Mouse (Mus musculus): Measurements from ENCODE around the gene Gm10097.

Gene Gm10097

DNA sequence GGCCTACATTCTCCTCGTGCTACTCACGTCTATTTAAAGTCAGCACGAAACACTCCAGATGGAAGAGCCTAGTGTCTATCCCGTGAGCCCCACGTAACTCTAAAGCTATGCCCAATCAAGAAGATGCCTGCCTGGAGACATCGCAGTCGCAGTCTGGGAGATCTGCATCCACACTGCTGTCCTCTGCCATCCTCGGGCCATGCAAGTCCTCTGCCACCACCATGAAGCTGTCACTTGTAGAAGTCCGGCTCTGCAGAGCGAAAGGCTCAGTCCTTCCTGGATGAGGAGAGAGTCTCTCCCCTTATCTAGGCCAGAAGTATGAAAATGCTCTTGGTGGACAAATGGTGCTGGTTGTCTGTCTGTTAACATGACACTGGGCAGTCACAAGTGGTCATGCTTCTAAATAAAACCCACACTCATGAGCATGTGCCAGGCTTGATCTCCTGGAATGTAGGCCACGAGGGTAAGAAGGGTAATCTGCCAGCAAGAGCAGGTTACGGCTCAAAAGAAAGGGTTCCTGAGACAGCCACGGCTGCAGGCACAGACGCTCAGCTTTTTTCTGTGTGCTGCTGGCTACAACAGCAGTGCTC is at the start of gene Gm10097:
Gene Gm10097 (plus strand): TSS at position 517 of the 590 bp plus-strand sequence.
- no peak for DNase-seq (ENCODE audit: low read depth, low spot score)

DNA sequence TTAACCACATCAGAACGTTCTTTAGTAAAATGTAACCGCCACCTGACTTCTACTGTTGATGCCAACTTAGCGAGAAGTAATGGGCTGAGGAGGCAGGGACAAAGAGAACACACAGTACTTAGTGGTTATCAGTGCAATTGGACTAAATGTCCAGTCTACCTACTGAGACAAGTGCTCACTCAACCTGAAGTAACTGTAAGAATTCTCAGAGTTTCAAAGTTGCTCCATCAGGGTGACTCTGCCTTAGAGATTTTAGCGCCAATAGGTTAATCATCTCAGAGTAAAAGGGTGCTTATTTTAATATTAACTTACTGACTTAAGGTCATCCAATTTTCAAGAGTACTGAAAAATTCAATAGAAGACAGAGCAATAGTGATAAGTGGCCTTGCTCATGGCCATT is 43.1 kb upstream of the Gm10097 start:
- DNase-seq (ENCODE audit: low read depth, low spot score), result no peak

DNA sequence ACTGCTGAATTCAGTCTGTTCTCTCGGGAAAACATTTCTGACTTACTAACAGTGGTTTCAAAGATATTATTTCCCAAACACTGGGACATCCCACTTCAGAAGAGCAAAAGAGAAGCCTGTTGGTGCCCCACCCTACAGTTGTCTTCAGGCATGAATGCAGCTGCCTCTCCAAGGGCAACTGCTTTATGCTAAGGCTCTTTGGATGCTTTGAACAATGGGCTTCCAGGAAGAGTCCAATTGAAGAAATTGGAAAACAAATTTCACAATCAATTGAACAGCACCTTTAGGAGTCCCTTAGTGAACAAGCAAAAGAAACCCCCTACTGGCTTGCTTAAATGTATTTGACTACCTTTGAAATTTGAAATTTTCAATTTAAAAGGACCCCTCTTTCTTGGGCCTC is 41.8 kb upstream of the Gm10097 start:
- no peak for DNase-seq (ENCODE audit: low read depth, low spot score)

DNA sequence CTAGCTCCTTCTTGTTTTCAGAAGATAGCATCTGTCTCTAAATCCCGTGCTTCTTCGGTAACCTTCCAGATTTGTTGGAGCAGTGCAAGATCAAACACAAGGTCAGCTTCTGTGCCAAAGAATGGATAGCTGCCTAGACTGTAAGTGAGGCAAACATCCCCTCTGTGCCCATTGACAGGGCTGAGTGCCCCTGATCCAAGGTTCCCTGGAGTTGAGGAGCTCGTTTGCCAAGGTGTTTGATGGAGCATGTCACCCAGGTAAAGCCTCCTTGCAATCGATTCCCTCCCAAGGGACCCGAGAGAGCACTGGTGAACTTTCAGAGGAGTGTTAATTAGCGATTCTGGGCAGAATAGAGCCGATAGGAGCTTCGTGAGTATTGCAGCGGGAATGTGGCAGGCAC is 40.7 kb upstream of the Gm10097 start:
- no peak for DNase-seq (ENCODE audit: low read depth, low spot score)

DNA sequence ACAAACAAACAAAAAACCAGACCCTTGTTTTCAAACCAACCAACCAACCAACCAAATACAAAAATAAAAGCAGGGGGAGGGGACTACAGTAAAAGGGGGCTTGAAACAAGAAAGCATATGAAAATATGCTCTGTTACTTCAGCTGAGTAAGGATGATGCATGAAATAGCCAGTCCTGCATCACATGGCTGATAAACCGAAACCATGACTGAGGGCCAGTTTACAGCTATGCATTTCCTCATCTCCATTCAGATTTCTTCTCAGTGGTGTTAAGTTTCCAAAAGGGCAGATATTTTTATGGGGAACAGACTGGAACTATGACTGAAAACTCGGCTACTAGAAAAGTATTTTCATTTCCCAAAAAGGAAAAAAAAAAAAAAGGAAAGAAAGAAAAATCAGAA is 39.8 kb upstream of the Gm10097 start:
- DNase-seq (ENCODE audit: low read depth, low spot score), result no peak

DNA sequence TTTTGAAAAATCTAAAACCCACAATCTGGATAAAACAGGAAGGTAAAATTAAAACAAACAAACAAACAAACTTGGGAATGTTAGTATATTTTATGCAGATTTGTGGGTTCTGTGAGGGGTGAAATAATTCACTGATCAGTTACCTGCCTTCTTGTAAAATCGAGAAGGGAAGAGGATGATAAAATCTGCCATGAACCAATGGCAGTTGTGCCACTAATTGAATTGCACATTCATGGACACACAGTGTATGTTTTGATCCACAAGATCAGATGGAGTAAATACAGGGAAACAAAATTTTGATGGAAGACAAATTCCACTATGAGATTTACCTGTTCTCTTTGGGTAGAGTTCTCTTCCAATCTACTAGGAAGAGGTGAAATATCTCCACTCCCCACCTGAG is 39.1 kb upstream of the Gm10097 start:
- DNase-seq (ENCODE audit: low read depth, low spot score), result no peak

DNA sequence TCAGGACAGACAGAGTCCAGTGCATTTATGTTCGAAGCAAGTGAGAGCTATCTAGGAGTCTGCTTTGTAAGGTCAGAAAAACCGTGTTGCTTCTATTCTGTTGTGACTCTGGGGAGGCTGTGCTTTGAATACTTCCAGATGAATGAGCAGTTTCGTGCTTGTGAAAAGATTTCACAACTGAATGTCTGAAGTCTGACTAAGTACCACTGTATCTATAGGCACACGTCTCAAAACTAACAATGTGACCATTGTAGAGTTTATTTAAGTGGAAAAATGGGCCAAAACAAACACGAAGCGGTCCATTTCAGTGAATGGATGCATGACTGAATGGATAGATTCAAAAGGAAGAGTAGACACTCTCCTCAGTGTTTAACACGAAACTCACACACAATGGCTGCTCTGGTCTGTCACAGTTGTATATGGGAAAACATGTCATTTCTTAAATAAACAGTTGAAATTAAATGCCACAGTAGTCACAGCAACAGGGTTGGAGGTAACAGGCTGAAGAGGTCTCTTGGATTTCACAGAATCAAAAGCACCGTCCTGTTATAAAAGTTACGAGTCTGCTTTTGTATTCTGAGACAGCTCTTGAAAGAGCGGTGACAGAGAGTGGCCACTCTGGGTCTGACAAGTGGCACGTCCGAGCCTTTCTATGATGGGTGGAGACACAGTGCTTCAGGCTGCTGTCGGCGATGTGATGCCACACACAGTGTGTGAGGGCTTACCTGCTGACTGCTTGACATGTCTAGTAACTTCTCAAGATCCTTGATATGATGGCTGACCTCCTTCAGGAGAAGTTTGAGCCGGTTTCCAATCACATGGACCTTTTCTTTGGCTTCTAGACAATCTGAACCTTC is 36.6 kb upstream of the Gm10097 start:
- no peak for DNase-seq (ENCODE audit: low read depth, low spot score)

DNA sequence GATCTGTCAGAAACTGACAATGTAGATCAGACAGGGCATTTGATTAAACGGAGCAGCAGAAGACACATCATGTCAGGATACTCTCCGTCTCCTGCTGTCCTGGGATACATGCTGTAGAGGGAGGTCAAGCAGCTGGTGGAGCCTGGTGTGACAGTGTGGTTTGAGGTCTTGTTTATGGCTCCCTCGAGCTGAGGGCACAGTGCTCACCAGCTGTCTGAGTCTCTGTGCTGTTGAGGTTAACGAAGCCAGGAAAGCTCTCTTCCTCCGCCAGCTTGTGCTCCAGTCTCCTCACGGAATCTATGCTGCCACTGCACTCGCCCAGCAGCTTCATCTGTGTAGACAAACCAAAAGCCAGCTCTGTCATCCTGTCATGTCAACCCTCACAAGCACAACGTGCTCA is 27.7 kb upstream of the Gm10097 start:
- no peak for DNase-seq (ENCODE audit: low read depth, low spot score)

DNA sequence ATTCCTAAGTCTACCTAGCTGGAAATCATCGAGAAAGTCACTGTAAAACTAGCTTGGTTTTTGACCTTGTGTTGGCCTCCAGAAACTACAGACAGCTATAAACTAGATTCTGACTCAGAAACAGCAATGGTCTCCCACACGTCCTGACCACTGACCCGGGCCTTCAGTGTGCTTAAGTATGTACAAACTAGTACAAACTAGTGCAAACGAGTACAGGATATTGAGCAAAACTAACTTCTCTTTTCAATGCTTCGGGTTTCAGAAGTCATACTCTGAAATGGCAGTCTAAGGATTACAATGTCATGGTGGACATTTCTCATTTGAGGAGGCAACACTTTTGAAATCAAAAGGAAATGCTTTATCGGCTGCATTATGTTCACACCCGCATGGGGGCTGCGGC is 24.5 kb upstream of the Gm10097 start:
- no peak for DNase-seq (ENCODE audit: low read depth, low spot score)

DNA sequence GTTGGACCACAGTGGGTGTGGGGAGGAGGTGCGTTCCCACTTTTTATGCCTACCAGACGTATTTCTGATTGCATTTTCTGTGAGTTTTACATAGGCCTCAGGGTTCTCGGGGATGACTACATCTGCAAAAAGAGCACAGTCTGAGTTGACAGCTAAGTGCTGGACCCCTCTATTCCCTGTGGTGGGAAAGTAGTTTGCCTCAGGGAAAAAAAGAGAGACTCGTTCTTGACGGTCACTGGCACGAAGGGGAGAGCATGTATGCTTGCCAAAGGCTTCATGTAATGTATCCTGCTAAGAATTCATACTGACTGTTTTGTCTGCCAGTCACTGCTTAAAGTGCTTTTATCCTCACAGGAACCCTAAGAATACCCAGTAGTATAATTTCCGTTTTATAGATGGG is 23.8 kb upstream of the Gm10097 start:
- no peak for DNase-seq (ENCODE audit: low read depth, low spot score)

DNA sequence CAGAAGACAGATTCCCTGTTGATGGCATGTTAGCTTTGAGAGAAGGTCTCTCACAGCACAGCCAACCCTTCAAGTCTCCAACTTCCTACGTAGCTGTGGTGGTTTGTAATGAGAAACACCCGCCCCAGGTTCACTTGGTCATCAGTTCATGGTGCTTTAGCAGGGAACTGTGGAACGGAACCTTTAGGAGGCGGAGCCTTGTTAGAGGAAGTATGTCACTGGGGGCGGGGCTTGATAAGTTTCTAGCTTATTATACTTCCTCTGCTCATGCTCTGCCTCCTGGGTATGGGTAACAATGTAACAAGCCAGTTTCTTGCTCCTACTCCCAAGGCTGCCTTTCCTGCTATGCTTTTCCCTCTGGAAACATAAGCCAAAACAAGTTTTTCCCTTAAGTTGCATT is 23.3 kb upstream of the Gm10097 start:
- no peak for DNase-seq (ENCODE audit: low read depth, low spot score)

DNA sequence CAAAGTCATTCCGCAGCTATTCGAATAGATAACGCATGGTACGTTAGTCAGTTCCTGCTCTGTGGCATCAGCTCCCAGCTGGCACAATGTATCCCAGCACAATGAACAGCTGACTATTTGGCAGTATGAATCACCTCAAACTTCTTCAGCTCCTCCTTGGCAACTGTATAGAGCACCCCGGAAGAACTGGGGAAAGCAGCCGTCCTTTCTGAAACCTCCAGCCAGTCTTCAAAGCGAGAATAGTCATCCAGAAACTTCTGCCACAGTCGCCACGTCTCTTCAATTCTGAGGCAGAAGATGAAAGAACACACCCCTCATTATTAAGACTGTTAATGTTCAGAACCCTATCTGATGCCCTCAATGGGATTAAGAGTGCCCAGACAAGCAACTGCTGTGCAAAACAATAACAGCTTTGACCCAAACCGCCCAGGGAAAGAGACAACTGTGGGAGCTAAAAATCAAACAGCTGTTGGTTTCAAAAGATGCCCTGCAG is 12.7 kb upstream of the Gm10097 start:
- no peak for DNase-seq (ENCODE audit: low read depth, low spot score)

DNA sequence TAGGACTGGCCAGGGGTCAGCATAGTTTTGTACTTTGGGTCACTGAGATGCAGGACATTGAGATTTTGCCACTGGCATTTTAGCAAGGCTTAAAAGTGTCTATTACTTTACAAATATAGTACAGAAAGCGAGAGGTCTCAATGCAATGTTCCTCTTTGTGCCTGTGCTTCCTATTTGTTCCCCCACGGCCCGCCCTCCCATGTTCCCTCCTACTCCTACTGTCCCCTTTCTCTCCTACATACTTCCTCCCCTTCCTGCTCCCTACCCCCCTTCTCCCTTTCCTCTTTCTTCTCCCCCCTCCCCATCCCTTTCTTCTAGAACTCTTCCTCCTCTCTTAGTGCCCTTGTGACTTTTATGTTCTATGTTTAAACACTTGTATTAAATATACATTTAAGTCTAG is 12.1 kb upstream of the Gm10097 start:
- no peak for DNase-seq (ENCODE audit: low read depth, low spot score)

DNA sequence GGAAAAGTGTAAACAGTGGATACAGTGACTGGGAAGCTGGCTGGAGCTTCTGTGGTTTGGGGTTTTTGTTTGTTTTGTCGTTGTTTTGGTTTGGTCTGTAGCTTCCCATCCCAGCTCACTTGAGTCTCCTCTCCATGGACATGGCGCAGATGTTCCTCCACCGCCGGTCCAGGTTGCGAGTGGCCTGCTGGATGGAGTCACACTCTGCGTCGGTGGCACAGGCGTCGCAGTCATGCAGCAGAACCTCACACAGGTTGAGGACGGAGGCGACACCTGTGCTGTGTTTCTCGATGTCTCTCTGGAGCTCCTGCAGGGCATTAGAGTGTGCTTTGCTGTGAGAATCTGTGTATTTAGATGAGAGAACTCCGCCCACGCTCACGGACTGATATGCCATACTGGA is 11.3 kb upstream of the Gm10097 start:
- DNase-seq (ENCODE audit: low read depth, low spot score), result no peak

DNA sequence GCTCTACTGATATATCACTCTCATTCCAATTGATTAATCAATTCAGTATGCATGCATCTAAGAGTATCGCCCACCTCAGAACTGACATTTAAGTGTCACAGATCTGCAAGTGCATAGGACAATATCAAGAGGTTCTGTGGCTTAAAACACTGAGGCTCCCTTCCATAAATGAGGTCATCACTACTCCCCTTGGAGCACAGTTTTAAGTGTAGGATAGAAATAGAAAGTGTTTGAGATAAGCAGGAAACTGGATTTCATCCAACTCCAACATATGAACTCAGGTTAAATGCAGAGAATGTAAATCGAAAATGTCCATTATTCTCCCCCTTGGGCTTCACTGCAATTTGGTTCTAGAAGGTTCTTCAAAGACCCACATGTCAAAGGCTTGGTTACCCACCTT is 10.1 kb upstream of the Gm10097 start:
- DNase-seq (ENCODE audit: low read depth, low spot score), result no peak

DNA sequence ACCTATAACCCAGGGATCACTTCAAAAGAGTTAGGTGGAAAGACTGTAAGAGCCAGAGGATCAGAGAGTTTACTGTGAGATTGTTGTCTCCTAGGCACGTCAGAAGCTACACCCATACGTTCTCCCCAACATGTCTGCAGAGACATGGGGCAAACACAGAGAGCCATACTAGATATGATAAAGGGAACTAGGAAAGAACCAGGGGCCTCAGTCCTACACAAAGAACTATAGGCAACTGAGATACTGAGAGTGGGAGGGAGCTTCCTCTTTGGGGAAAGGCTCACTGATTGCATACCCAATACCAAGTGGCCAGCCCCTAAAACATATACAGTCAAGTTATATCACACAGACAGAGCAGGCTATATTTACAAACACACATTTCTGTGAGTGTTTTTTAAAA is 9.0 kb upstream of the Gm10097 start:
- no peak for DNase-seq (ENCODE audit: low read depth, low spot score)

DNA sequence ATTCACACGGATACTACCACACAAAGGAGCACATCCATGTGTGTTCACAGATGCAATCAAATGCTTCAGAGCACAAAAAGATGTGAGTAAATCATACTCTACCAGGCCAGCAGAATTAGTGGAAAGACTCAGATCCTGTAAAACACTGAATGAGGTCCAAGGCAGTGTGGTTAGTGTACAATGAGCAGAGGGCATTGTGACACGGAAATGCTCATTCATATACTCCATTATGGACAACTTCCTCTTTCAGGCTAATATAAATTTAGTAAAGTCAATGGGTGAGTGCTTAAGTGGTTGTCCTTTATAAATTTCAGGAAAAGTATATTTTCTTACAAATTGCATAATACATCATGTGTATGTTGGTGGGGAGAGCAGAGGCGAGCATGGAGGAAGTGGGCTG is 1.9 kb upstream of the Gm10097 start:
- DNase-seq (ENCODE audit: low read depth, low spot score), result no peak

DNA sequence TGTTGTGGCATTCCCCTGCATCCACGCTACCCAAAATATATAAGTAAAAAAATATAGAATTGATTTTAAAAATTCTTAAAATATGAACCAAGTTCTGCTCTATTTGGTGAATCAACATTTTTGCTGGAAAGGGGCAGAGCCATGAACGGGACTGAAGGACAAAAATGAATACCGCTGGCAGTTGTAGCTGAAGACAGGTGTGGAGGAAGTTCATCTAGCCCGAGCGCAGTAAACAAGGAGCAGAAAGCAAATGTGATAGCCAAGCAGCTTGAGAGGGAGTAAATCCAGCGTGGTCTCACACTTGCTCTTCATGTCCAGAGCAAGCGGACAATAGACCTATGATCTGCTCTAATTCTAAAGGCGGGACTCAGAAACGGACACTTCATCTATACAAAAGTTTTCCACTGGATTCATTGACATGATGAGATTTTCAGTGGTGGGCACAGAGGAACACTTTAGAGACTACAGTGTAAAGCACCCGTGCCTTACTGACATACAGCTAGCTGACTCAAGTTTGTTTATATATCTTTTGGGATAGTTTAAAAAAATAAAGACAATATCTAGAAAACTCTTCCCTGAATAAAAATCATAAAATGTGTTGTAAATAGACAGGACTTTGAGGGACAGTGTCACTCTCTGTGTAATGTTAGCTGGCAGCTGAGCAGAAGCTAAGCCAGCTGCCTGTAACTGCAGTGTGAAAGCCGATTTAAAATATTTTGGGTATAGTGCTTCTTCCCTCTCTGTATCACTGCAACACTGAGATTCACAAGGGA is 1.4 kb downstream of the Gm10097 start:
- DNase-seq (ENCODE audit: low read depth, low spot score), result no peak

DNA sequence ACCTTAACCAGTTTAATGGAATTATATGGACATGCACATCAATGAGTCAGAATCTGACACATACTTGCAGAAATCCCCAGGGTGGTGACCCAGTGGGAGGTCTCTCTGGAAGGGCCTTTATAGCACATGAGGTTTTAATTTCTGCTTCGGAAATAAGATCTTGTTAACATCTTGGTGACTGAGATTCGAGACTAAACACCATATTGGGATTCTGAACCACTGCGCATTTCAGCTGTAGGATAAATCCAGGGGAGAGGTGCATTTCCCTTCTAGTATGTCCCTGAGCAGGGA is 1.9 kb downstream of the Gm10097 start:
- no peak for DNase-seq (ENCODE audit: low read depth, low spot score)

DNA sequence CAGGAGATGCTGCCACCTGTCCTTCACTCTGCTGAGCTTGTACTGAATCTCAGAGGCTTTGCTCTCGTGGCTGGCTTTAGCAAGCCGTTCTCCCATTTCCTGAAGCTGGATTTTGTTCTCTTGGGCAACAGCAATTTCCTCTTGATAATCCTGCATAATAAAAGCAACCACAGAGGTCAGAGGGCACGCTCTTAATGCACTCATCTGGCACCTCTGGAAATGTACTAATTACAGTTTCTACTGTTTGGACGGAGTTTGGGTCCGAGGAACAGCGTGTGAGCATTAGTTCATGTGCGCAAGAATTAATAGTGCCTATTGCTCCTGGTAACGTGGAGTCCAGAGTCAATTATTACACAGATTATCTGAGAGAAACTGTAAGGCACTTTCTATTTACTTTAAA is 3.1 kb downstream of the Gm10097 start:
- DNase-seq (ENCODE audit: low read depth, low spot score), result no peak

DNA sequence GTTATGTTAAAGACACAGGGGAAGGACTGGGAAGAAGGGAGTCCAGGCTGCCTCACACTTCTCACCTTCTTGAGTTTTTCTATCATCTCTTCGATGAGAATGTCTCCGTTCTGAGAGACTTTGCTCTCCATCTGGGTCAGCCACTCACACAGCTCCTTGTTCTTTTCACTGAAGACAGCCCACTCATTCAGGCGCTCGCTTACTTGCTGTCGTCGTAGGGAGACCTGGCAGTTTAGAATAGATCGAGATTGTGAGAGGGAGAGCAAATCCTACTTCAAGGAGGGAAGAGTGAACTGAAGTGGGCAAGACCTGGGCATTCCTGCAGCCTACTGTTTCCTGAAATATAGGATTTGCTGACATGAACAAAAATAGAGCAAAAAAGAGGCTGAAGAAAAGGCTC is 6.7 kb downstream of the Gm10097 start:
- DNase-seq (ENCODE audit: low read depth, low spot score), result no peak

DNA sequence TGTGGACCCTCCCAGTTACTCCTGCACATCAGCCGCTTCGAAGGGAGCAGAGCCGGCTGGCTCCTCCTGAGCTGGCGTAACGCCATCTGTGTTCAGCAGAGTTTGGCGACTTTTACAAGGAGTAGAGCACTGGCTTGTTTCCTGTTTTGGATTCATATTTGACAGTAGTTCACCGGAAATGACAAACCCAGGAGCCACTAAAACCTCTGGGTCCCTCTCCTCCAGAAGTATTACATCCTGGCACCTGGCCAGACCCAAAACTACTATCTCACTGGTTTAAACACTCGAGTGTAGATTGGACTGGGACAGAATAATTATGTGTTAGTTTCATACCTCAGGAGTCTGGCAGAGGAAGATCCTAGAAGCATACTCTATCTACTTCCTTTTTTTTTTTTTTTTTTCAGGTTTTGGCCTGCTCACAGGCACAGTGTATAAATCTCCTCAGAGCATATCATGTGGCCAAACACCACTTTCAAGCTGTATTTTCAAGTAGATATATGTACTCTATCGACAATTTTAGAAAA is 11.0 kb downstream of the Gm10097 start:
- no peak for DNase-seq (ENCODE audit: low read depth, low spot score)

DNA sequence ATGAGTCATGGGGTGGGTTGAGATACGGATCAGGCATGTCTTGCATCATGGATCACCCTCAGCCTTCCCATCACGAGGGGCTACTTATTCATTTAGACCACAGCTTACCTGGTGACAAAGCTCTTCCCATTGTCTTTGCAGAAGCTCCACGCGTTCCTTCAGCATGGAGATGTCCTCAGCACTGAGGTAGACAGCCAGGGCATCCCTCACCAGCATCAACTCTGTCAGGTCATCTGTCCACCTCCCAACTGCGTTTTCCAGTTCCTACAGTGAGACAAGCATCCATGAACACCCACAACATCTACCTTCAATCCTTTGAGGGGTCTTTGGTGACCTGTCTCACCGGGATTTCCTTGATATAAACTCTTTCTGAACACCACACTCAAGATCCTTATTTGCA is 14.7 kb downstream of the Gm10097 start:
- no peak for DNase-seq (ENCODE audit: low read depth, low spot score)

All from telencephalon, adult 2 months (tissue).